Mouse (Mus musculus) CH12.LX (cell line): ENCODE results near the gene Atp6ap2.

Experiments used
- MAX ChIP-seq: IDR thresholded peaks from 2 replicates; pipeline ENCODE4 v1.6.1; 2011; ENCODE audit warnings: low read length, improper control_type of control experiment
- POLR2A ChIP-seq: IDR thresholded peaks from 2 replicates; pipeline ENCODE4 v1.6.1; 2011; ENCODE audit warnings: low read depth, mild to moderate bottlenecking, improper control_type of control experiment, low read length
- POLR2AphosphoS2 ChIP-seq: IDR thresholded peaks from 2 replicates; pipeline ENCODE4 v1.6.1; 2011; ENCODE audit warnings: low read depth, low read length, improper control_type of control experiment

DNA sequence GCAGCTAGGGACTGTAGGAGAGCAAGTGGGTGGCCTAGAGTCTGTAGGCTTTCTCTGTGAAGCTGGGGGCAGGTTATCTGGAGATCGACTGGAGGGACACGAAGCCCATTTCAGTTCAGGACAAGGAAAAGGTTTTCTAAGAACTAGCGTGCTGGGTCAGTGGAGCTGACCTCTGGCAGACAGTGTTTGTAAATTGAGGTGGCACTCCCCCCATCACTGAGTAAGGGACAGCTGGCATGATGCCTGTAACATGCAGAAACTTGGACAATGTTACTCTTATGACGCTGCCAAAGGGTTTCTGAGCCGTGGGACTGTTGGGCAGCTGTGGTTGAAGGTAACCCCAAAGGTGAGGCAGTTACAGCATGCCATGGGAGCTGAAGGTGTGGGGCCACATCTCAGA lies 4.4 kb downstream of the Atp6ap2 start:
- TF ChIP-seq POLR2AphosphoS2, result no peak
- no peak for TF ChIP-seq POLR2A
- TF ChIP-seq MAX, result no peak
